Mouse (Mus musculus) left cerebral cortex, adult 18-20 months (tissue): Measurements from ENCODE around the gene Strip2. TPM values are rescaled to one million over a fixed set of nuclear protein-coding genes. Genes with fewer than 3 reads are reported as not detected.

Experiments used
- DNase-seq, 2 experiments: peaks; one replicate each; pipeline ENCODE4 v3.0.0; 2021 to 2022; ENCODE audit warnings: low spot score in 2 of 2, mixed read lengths in 1 of 2
- long read RNA-seq, 2 experiments: library from polyadenylated mRNA; stranded (forward); transcript quantifications; one replicate each; pipeline ENCODE4 v2.0.0; 2021
- total RNA-seq, 2 experiments: library from RNA; stranded (reverse); gene quantifications; 2 replicates each; pipeline ENCODE4 v1.2.3; 2021

Strip2 gene
- 10 to 100 TPM; 17.5 to 25.3 TPM for total RNA-seq
- long read RNA-seq, experiment 1, full-length matches to known transcripts: 4 of 8 reads
- long read RNA-seq, experiment 1, partial matches to known transcripts: 3 of 8 reads
- long read RNA-seq, experiment 1, other reads (novel, unspliced or antisense): 1 of 8 reads
- long read RNA-seq, experiment 2, full-length matches to known transcripts: 1 of 6 reads
- long read RNA-seq, experiment 2, partial matches to known transcripts: 3 of 6 reads
- long read RNA-seq, experiment 2, other reads (novel, unspliced or antisense): 2 of 6 reads

DNA sequence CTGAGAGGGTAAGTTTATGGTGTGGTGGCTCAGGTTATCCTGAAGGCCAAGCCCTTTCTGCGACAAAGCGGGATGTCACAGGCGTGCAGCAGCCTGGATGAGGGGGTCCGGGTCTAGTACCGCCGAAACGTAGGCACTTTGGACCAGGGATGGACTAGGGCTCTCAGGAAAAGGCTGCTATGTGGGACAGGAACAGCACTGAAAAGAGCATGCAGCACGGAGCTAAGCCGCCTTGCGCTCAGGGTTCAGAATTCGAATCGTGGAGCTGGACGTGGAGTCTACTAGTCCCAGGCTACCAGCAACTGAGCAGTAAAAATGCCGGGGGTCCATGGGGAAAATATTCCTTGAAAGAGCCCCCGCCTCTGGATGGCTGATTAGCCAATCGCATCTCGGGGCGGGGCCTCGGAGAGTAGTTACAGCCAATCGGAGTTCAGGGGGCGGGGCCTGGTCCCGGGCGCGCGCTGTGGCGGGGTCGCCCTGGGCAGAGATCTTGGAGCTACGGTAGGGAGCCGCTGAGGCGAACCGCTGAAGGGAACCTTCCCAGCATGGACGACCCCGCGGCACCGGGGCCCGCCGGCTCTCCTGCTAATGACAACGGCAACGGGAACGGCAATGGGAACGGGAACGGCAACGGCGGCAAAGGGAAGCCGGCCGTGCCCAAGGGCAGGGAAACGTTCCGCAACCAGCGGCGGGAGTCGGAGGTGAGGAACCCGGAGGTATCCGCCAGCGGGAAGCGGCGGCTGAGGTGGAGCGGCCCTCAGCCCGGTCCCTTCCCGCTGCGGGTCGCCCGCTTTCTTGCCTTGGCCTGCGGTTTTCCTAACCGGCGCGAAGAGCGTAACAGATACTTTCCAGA lies at the start of gene Strip2:
Strip2 (plus strand) TSS at position 483 of the 853 bp plus-strand sequence.
- DNase-seq: peak; percentile 91

DNA sequence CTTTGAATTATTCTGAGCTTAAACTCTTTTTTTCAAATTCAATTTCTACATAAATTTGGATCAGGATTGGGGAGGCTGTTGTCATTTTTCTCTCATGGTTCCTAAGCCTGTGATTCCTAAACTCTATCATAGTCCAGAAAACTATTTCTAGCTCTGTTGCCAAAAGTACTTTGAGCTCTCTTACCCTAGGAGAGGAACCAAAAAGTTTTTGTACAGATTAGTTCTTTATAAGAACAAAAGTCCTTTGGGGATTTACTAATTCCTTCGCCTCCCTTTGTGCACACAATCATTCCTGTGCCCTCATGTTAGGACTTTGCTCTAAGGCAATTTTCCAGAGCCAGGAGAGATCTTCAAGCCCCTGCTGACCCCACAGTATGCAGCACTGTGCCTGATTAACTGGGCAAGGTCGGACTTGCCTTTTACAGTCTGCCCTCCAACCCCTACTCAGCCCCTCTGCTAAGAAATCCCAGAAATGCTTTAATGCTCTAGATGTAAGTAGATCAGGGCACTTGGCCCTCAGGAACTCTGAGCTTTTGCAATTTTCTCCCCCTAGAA lies 48.4 kb upstream of the Strip2 start:
- no peak for DNase-seq

DNA sequence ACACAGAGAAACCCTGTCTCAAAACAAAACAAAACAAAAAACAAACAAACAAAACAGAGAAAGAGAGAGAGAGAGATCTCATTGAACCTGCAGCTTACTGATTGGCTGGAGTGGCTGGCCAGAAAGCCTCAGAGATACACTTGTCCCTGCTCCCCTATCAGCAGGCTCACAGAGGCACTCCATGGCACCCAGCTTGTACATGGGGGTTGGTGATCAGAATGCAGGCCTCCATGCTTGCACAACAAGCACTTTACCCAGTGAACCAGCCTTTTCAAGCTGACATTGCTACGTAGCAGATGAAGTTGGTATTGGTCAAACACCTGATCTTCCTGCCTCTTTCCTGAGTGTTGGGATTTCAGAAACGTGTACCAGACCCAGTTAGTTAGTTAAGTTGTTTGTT lies 43.2 kb upstream of the Strip2 start:
- no peak for DNase-seq

DNA sequence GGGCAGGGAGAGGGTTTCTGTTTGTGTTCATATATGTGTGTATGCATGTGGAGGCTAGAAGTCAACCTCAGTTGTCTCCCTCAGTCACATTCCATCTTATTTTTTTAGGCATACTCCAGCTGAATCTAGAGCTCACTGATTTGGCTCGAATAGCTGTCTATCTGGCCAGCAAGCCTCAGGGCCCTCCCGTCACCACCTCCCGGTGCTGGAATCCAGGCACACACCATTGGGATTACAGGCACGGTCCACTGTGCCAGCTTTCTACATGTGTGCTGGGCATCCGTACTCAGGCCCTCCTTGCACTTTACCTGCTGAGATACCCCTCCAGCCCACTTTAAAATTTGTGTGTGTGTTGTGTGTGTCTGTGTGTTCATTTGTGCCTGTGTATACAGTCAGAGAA lies 41.2 kb upstream of the Strip2 start:
- no peak for DNase-seq

DNA sequence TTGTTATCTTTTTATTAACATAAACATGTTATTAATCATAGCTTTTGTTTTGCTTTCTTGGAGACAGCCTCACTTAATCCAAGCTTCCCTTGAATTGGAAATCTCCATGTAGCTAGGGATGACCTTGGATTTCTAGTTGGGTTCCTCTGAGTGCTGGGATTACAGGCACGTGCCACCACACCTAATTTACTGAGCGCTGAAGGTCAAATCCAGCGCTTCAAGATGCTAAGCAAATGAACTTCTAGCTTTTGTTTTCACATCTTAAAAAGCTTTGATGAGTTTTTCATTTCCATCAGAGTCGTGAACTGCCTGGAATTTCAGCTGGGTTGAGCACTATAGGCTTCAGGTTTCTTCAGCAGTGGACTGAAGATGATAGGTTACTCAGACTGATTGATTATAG lies 40.0 kb upstream of the Strip2 start:
- no peak for DNase-seq

DNA sequence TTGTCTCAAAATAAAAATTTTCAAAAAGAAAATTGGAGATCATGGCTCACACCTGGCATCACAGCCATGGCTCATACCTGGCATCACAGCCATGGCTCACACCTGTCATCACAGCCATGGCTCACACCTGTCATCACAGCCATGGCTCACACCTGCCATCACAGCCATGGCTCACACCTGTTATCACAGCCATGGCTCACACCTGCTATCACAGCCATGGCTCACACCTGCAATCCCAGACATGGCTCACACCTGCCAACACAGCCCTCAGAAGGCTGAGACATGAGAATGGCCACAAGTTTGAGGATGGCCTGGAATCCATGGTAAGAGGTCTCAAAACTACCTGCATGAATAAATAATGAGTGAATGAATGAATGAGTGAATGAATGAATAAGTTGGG lies 37.2 kb upstream of the Strip2 start:
- no peak for DNase-seq

DNA sequence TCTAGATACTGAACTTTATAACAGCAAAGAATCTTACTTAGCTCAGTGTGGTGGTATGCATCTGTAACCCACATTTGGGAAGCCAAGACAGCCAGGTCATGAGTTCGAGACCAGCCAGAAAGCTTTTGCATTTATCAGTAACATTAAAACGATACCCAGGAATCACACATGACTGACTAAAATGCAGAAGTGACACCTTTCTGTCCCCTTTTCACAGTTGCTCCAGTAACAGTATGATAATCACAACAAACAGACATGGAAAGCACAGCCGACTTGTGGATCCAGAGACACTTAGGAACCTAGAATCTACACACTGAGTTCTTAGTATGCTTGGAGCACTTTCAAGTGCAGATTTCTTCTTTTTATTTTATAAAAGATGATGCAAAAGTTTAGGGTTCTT lies 36.0 kb upstream of the Strip2 start:
- no peak for DNase-seq

DNA sequence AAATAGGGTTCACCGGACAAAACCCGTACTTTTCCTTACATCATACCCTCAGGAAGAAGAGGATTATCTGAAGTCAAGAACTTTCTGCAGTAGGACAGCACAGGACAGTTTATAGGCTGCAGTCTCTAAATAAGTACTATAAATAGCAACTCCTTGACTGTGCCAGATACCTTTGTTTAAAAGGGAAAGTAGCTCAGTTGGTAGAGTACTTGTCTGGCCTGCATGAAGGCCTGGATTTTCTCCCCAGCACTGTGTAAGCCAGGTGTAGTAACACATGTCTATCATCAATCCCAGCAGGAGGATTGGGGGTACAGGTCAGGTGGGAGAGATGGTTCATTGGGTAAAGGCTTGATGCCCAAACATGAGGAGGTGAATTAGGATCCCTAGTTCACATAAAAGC lies 34.9 kb upstream of the Strip2 start:
- no peak for DNase-seq

DNA sequence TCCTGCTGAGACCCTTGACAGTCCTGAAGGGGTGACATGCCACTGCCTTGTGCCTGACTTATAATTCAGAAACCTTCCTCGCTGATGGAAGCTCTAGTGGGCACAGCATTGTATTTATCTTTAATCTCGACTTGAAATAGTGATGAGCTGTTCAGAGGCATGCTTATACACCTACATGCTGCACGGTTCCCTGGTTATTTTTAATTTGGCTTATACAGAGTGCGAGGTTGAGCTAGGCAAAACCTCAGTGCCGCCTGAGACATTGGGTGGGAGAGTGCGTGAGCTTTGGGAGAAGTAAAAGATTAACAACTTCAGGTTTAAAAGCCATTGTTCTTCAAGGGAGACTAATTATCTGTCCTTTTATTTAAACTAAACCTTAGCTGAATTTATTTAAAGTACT lies 33.9 kb upstream of the Strip2 start:
- peak in 1 of 2 experiments; percentile 14 for DNase-seq

DNA sequence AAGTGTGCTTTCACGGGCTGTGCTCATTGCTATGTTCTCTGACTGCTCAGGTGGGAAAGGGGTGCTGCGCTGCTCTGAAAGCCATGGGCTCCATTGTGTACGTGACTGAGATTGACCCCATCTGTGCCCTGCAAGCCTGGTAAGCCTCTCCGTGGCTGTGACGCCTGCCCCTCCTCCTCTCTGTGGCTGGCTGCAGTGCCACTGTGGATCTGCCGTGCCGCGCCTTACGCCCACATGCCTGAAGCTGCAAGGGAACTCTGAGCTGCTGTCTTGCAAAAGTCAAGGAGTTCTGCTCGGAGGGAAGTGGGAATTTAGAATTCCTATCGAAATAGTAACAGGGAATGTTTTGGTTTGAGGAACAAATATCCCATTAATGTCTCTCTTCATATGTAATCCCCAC lies 25.7 kb upstream of the Strip2 start:
- peak; percentile 65 to 79 for DNase-seq

DNA sequence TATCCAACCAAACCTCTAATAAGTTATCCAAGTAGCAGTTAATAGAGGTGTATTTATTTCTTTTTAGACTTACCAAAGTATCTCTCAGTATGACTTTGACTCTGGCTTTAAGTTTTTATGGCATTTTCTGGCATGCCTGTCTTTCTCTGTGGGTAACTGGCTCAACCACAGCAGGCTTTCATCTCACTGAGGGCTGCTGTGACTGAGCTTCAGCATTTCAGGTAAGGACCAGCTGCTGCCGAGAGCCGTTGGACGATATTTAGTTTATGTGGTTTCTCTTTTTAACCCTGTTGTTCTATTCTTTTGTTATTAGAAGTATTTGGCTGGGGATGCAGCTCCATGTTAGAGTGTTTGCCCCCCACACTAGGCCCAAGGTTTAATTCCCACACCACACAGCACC lies 19.8 kb upstream of the Strip2 start:
- DNase-seq: no peak

DNA sequence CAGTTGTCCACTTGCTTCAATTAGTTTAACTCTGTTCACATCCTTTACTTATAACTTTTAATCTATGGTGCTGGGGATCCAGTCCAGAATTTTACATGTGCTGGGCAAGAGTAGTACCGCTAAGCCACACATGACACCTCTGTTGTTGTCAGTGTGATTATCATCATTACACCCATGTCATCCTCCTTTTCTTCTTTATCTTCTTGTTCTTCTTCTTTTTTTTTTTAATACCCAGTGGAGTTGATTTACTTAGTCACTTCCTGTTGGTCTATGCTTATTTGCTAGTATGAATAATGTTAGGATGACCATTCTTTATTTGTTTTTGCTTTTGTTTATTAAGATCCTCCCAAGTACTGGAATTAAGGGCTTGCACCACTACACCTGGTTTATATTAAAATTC lies 15.4 kb upstream of the Strip2 start:
- DNase-seq: no peak

DNA sequence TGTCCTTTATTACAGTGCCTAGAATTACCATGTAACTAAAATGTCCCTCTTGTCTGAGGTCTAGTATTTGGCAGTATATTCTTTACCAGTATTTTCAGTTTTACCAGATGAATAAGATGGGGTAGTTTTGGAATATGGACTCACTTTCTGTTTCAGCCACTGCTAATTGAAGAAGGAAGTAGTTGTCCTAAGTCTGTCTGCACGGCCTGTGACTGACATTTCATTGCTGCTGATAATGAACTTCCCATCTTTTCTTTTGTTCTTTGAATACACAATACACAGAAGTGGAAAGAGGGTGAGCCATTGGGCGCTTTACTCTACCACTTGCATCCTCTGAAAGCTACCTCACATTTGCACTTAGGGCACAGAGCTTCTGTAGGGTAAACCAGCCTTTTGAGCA lies 14.6 kb upstream of the Strip2 start:
- no peak for DNase-seq

DNA sequence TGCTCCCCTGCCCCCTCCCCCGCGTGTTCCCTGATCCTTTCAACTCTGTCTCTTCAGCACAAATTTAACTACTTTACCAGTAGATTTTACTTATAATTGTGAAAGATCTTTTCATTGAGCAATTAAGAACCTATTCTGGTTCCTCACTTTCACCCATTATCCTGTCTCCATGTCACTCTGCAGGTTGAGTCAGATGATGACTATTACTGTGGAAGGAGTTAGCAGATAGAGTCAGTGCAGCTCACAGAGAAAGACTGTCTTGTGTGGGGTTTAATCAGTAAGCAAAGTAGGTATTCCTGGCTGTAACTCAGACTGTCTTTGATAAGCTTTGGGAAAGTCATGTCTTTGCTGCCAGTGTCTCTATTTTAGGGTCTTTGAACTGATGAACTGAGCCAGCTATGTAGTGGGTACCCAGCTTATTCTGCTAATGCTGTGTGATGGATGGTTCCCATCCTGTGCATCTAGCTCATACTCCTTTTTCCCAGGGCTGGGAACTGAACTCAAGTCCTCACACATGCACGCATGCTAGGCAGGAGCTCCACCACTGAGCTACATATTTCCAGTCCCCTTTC lies 13.4 kb upstream of the Strip2 start:
- DNase-seq: no peak

DNA sequence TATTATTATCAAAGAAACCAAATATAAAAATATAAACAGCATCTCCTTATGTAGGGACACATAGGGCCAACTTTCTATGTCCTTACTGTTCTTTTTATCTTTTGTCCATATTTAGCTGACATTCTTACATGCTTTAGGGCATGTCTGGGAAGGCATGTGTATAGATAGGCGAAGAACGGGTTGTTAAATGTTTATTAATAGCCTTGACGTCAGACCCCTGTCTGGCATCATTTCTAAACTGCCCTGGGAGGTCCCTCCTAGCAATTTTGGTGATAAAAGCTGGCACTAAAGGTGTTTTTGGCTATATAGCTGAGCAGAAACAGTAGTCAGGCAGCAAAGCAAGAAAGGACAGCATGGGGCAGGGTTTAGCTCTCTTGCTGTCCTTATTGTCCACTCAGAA lies 12.5 kb upstream of the Strip2 start:
- no peak for DNase-seq

DNA sequence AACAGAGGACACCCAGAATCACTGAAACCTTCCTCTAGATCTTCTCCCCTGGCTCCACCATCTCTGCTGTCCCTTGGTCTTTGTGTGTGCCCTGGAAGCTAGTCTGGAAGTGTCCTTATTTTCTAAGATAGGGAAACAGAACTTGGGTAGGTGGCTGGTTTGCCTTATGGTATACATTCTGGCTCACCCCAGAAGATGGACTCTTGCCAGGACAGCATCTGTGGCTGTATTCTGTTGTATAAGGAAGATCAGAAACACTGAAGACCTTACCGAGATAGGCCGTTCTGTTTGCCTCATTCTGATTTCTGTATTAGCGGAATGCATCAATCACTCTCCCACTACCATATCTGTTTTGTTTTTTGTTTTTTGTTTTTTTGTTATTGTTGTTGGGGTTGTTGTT lies 6.2 kb upstream of the Strip2 start:
- DNase-seq: no peak

DNA sequence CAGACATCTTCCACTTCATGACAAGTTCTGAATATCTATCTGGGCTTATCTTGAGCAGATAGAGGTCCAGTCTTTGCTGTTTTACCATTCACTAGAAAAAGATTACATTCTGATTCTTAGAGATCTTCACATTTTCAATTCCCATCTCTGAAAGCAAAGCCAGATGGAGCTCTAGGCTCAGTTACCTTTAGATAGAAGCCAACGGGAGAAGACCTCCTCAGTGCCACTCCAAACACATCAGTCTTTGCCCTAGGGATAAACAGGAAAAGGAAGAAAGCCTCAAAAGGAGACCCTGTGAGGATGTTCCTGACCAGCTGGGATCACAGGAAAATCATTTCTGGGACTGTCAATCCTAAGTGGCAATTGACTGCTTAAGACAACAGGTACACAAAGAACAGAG lies 3.1 kb upstream of the Strip2 start:
- DNase-seq: no peak

DNA sequence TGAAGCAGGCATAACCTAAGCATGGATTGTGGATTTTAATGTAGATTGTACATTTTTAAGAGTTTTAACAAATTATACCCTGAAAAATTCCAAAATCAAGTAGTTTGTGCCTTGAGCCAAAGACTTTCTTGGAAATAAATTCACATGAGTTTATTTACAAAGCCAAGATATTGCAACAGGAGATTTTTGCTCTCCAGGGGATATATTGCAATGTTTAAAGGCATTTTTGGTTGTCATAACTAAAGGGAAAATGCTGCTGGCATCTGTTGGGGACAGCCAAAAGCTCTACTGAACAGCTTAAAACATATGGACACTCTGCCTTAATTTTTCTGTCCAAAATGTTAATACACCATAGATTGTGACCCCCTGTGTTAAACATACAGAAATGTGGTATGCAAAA lies 2.7 kb upstream of the Strip2 start:
- DNase-seq: no peak

DNA sequence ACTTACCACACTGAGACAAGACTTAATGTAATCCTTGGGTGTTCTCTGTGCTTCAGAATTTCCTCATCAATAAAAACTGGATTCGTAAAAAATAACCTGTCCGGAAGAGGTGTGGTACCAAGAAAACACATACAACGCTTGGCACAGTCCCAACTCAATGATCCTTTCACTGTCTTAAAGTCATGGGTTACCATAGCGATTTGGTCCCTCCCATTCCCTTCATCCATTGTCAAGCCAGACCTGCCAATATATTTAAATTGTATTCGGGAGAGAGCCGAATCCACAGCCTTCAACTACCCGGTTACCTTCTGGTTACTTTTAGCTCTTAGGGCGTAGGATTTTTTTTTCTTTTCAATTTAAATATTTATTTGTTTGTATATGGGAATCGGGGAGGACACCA lies 976 bp upstream of the Strip2 start:
- no peak for DNase-seq

DNA sequence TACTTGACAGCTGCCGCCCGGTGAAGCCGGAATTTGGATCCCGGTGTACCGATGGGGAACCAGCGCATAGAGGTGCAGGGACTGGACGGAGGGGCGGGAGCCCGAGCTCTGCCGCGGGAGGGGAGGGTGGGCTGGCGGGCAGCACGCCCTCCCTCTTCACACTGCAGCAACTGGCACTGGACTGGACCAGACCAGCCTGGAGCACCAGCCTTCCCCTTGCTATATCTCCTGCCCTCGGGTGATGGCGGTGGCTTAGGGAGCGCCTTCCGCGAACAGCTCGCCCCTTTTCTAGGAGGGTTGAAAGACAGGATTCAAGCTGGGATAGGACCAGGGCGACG lies 540 bp downstream of the Strip2 start:
- DNase-seq: peak in 1 of 2 experiments; percentile 17

DNA sequence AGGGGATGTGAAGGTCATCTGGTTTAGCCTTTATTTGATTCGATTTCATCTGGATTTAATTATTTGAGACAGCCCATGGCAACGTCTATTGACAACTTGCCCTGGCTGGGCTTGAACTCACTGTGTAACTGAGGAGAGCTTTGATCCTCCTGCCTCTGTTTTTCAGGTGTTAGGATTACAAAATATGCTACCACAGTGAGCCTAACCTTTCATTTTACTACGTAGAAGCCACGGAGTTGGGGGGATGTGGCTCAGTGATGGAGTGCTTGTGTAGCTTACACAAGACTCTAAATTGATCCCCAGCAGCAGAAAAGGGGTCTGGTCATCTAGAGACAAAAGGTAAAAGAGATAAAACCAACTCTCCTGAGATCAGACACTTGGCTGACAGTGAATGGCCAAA lies 1.1 kb downstream of the Strip2 start:
- no peak for DNase-seq

DNA sequence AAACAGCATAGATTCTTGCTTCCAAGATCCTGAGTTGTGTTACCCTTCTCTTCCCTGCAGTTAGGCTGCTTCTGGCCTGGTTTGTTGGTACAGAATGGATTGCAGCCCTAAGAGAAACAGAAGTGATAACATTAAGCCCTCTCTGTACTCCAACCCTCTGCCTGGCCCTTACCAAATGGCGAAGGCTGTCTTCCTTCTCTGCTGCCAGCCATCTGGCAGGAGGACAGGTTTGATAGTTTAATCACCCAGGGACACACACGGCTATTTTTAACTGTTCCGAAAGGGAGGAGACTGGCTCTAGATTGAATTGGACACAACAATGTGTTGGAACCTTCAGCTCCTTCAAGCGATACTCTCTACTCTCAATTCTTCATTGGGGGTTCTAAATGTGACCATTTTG lies 6.7 kb downstream of the Strip2 start:
- no peak for DNase-seq
